Mouse (Mus musculus) E14TG2a.4 (cell line): ENCODE measurements at regions not wholly inside any gene's neighbourhood (a gene's known extent, or its start where the extent isn't known, plus 50 kb on each side); places are given as distances from the start of the nearest gene placed in this dataset.

ENCODE experiments used
- H3K27me3 ChIP-seq: 2 replicates; pipeline ENCODE4 v1.6.1; 2014; ENCODE audit warnings: low read length, control low read depth; ENCODE audit not compliant: insufficient read depth
- H3K36me3 ChIP-seq: 2 replicates; pipeline ENCODE4 v1.6.1; 2014; ENCODE audit warnings: low read length, control low read depth; ENCODE audit not compliant: insufficient read depth
- H3K4me1 ChIP-seq: replicated peaks from 2 replicates; pipeline ENCODE4 v1.6.1; 2014; ENCODE audit warnings: low read depth, low read length, control low read depth
- H3K4me3 ChIP-seq: replicated peaks from 2 replicates; pipeline ENCODE4 v1.5.1; 2014; ENCODE audit warnings: mild to moderate bottlenecking, low read length
- H3K9me3 ChIP-seq: 2 replicates; pipeline ENCODE4 v1.6.1; 2014; ENCODE audit warnings: low read length, control low read depth
- CTCF ChIP-seq: conservative IDR thresholded peaks from 2 replicates; pipeline ENCODE4 v1.5.1; 2014; ENCODE audit warnings: low read length
- NANOG ChIP-seq: IDR thresholded peaks from 2 replicates; pipeline ENCODE4 v1.6.1; 2014; ENCODE audit warnings: borderline replicate concordance, low read length, mixed read lengths
- POU5F1 ChIP-seq: IDR thresholded peaks from 2 replicates; pipeline ENCODE4 v1.6.1; 2014; ENCODE audit warnings: low read length, borderline replicate concordance

DNA sequence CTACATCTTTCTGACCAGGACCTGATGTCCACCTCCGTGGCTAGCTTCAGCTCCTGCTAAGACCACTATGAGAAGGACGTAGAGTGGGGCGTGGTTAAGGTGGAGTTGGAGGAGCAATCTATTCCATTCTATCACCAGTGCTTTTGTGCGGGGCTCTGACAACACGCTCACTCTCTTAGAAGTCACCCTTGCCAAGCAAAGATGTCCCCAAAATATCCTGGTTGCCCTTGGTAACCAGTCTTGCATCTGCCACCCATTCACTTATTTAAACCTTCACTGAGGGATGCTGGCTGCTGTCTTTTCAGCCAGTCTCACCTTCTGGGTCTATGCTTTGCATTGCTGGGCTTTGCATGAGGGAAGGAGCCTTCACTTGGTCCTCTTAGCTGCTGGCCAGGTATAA is 138.4 kb upstream of the Fam19a5 start:
- Histone ChIP-seq H3K4me1 (no peaks in the 10 kb centered on the region), H3K9me3 (peaks cover 3% of the 10 kb centered on the region), H3K27me3 (no peaks in the 10 kb centered on the region), H3K36me3 (no peaks in the 10 kb centered on the region), H3K4me3 (no peak overlapping the region)
- no peak for TF ChIP-seq NANOG
- TF ChIP-seq POU5F1, result no peak
- no peak for TF ChIP-seq CTCF

DNA sequence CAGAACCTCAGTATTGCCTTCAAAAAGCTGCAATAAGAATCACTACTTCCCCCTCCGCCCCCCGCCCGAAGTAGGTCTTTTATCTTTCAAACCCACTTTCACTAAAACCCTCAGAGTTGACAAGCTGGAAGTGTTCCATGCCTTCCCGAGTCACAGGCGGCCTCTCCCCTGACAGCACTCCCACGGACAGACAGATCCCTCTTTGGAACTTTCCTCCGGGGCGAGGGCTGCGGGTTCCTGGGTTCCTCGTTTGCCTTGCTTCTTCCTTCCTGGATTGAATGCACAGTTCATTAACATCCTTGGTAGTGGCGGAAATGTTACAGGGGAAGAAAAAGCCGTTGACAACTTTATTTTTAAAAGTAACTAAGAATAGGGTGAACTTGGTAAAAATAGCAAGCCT is 132.1 kb upstream of the Fam19a5 start:
- no peaks in the 10 kb centered on the region for H3K27me3 ChIP-seq
- H3K4me3 ChIP-seq, result no peak overlapping the region
- H3K9me3 ChIP-seq, result no peaks in the 10 kb centered on the region
- no peak for TF ChIP-seq NANOG
- no peaks in the 10 kb centered on the region for H3K4me1 ChIP-seq
- H3K36me3 ChIP-seq, result no peaks in the 10 kb centered on the region

DNA sequence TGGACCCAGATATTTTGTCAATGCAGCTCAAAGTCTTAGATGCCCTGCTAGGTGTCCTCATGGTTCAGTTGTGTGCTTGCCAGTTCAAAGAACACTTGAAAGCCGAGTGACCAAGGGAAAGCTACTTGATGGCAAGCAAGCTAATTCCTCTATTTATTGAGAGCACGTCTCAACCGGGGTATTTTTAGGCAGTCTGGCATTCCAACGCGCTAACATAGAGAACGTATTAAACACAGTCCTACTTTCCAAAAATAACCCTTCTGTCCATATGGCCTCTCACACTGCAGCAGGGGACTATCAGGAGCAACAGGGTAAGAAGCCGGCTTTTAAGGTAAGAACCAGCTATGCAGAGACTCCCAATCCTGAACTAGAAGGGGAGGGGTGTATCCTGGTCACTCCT is 128.1 kb upstream of the Fam19a5 start:
- no peaks in the 10 kb centered on the region for H3K36me3 ChIP-seq
- H3K4me3 ChIP-seq, result no peak overlapping the region
- no peaks in the 10 kb centered on the region for H3K4me1 ChIP-seq
- no peaks in the 10 kb centered on the region for H3K27me3 ChIP-seq
- no peaks in the 10 kb centered on the region for H3K9me3 ChIP-seq
- TF ChIP-seq NANOG (no peak), CTCF (no peak), POU5F1 (no peak)

DNA sequence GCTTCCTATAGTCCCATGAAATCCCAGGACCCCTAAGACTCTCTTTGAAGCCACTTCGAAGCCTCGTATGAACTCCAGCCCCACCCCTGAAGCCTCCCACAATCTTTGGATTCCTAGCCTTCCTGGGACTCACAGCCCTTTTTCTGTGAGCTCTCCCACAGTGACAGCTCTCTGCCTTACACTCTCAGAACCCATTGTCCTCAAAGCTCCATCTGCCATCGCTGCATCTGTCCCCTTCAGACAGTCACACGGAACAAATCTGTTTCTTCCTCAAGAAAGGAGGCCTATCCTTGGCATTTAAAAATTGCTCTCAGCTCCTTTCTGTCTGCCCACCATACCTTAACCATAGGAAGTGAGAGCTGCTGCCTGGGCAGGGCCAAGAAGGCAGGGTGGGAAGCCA is 122.4 kb upstream of the Fam19a5 start:
- peaks cover 16% of the 10 kb centered on the region for H3K9me3 ChIP-seq
- no peaks in the 10 kb centered on the region for H3K27me3 ChIP-seq
- no peaks in the 10 kb centered on the region for H3K36me3 ChIP-seq
- H3K4me1 ChIP-seq, result no peaks in the 10 kb centered on the region
- no peak overlapping the region for H3K4me3 ChIP-seq
- TF ChIP-seq NANOG (no peak), CTCF (no peak), POU5F1 (no peak)

DNA sequence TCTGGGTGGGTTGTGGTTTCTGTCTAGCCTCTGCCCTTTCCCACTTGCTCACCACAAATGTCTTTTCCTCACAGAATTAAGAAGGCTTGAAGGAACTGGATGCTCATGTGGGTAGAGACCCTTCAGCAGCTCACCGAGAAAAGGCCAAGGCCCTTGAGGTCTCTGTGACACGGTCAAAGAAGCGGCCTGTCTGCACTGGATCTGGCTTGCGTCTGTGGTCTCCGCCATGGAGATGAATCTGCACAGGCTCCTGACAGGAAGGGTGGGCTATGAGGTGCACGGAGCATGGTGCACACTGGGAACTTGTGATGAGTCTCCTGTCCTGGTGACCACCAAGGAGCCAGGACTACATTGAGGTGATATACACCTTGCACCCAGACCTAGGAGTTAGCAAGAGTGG is 110.8 kb upstream of the Fam19a5 start:
- no peaks in the 10 kb centered on the region for H3K36me3 ChIP-seq
- no peaks in the 10 kb centered on the region for H3K4me1 ChIP-seq
- no peaks in the 10 kb centered on the region for H3K27me3 ChIP-seq
- no peak overlapping the region for H3K4me3 ChIP-seq
- TF ChIP-seq NANOG (no peak), CTCF (no peak)
- no peaks in the 10 kb centered on the region for H3K9me3 ChIP-seq

DNA sequence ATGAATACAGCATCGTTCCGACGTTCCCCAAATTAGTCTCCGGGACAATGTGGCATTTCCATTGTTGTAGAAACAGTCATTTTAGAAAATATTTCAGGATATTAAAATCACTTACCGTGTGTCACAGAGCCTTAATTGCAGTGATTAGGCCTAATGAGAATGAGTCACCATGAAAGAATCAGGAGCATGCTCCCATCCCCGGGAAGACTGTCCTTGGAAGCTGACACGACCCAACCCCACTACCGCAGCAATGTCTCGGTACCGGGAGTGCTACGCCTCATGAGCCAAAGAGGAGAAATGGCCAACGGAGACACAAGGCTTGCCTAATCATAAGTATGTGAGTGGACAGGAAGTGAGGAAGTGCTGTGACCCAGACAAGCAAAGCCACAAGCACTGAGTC is 110.2 kb upstream of the Fam19a5 start:
- no peaks in the 10 kb centered on the region for H3K27me3 ChIP-seq
- TF ChIP-seq POU5F1, result no peak
- TF ChIP-seq NANOG, result no peak
- TF ChIP-seq CTCF, result no peak
- no peak overlapping the region for H3K4me3 ChIP-seq

DNA sequence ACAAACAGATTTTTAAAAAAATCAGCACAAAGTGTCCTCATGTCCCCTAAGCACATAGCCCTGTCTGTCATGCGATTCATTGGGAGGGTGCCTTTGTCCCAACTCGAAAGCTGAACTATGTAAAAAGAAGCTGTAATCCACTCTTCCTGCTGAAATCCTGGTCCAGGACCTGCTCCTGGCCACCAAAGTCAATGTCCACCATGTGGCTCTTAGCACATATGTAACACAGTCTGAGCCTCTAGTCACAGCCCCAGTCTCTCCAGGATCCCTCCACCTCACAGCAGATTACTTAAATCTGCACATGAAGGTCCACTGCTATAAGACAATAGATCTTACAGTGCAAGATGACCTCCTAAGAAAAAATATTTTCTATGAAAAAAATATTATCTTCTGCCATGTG is 108.5 kb upstream of the Fam19a5 start:
- H3K27me3 ChIP-seq, result no peaks in the 10 kb centered on the region
- H3K36me3 ChIP-seq, result no peaks in the 10 kb centered on the region
- no peaks in the 10 kb centered on the region for H3K9me3 ChIP-seq
- TF ChIP-seq NANOG, result no peak
- TF ChIP-seq CTCF, result no peak
- no peak for TF ChIP-seq POU5F1
- H3K4me1 ChIP-seq, result no peaks in the 10 kb centered on the region
- no peak overlapping the region for H3K4me3 ChIP-seq

More for the DNA sequence above, 110.2 kb upstream of the Fam19a5 start:
- Histone ChIP-seq H3K4me1 (no peaks in the 10 kb centered on the region), H3K36me3 (no peaks in the 10 kb centered on the region), H3K9me3 (no peaks in the 10 kb centered on the region)

DNA sequence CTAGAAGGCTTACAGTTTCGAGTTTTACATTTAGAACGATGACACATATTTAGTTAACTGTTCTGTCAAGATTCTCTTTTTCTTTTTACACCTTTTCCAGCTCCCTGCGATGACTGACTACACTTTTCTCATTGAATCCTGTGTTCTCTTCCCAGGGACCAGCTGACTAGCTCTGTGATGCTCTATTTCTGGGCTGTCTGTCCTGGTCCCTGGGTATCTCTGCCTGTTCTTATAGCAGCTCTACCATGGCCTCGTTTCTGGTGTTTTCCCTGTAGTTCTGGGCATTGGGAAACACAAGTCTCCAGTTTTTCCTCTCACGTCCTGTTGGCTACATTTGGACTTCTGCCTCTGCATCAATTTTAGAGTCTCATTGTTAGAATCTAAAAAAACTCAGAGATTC is 106.5 kb upstream of the Fam19a5 start:
- Histone ChIP-seq H3K4me1 (no peaks in the 10 kb centered on the region), H3K27me3 (no peaks in the 10 kb centered on the region), H3K4me3 (no peak overlapping the region), H3K9me3 (no peaks in the 10 kb centered on the region), H3K36me3 (no peaks in the 10 kb centered on the region)
- TF ChIP-seq CTCF (no peak), NANOG (no peak), POU5F1 (no peak)

DNA sequence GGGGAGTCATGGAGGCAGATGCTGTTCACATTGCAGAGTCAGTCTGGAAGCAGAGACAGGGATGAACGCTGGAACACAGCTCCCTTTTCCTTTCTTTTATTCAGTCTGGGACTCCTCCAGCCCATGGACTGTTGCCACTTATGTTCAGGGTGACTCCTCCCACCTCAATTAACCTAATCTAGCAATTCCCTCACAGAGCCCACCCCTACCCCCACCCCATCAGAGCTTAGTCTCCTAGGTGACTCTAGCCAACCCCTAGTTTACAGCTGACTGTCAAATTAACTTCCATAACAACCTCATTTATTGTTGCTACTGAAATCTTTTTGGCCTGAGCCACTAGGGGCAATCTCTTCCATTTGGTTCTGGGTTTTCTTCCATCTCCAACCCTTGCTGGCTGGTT is 85.2 kb upstream of the Fam19a5 start:
- Histone ChIP-seq H3K9me3 (no peaks in the 10 kb centered on the region), H3K4me3 (no peak overlapping the region), H3K4me1 (peaks cover 3% of the 10 kb centered on the region; the same call in 1 of the 2 replicates), H3K27me3 (no peaks in the 10 kb centered on the region), H3K36me3 (no peaks in the 10 kb centered on the region)
- no peak for TF ChIP-seq POU5F1
- no peak for TF ChIP-seq NANOG
- TF ChIP-seq CTCF, result no peak

DNA sequence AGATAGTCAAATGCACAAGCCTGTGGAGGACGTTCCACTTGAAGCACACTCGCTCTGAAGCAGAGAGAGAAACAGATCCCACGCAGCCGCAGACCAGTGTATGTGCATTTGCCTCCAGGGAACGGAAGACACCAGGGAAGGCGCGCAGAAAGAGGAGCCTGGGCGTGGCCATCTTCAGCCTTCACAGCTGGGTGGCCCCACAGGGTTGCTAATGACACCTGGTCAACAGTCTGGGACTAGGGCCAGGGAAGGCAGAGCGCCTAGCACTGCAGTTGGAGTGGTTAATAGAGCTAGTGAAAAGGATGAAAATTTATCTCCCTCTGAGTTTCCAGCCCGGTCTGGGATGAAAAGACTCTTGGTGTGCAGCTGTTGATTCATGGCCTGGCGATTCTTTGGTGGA is 67.9 kb upstream of the Fam19a5 start:
- H3K4me1 ChIP-seq, result peaks cover 24% of the 10 kb centered on the region
- H3K4me3 ChIP-seq, result no peak overlapping the region
- TF ChIP-seq CTCF (no peak), POU5F1 (no peak), NANOG (no peak)
- no peaks in the 10 kb centered on the region for H3K27me3 ChIP-seq
- peaks cover 19% of the 10 kb centered on the region for H3K9me3 ChIP-seq
- no peaks in the 10 kb centered on the region for H3K36me3 ChIP-seq
